Mouse (Mus musculus): ENCODE measurements at regions not wholly inside any gene's neighbourhood (a gene's known extent, or its start where the extent isn't known, plus 50 kb on each side); places are given as distances from the start of the nearest gene placed in this dataset.

- no peak for TF ChIP-seq POLR2A (IDR thresholded peaks at IDR 0.05; ENCODE audit: insufficient read depth, low read depth, low read length)
- TF ChIP-seq CTCF (IDR thresholded peaks at IDR 0.05; ENCODE audit: insufficient read depth, low read depth, low read length): no peak
Measured at GRCm38 (mm10) chrX:11899914-11900313, 260.2 kb downstream of the Bcor start.
